Mouse (Mus musculus) heart, adult 2 months (tissue): ENCODE data around the gene Dera.

Experiments used
- CTCF ChIP-seq: fragments of 200-600 bp; IDR thresholded peaks from 2 replicates; pipeline ENCODE4 v1.8.1; 2022; ENCODE audit warnings: antibody characterized with exemption, mild to moderate bottlenecking, moderate library complexity
- EP300 ChIP-seq: fragments of 200-500 bp; IDR thresholded peaks from 2 replicates; pipeline ENCODE4 v1.6.1; 2011; ENCODE audit warnings: low read depth, low read length, control low read depth; ENCODE audit not compliant: insufficient read depth

GRCm38 (mm10) chr6:137806342-137806741 lies 52.0 kb downstream of the Dera start:
- no peak for TF ChIP-seq EP300
- no peak for TF ChIP-seq CTCF
